Mouse (Mus musculus) cerebellum, adult 2 months (tissue): ENCODE data around the gene Col24a1. TPM values are rescaled to one million over a fixed set of nuclear protein-coding genes. Genes with fewer than 3 reads are reported as not detected.

ENCODE experiments used
- DNase-seq, 2 experiments: peaks; one replicate each; pipeline ENCODE4 v3.0.0; 2021
- H3K27ac ChIP-seq: fragments of 200-500 bp; 2 replicates; pipeline ENCODE4 v1.5.1; 2012; ENCODE audit warnings: low read length, control low read depth, inconsistent platforms; ENCODE audit not compliant: insufficient read depth
- H3K27me3 ChIP-seq: fragments of 200-500 bp; 2 replicates; pipeline ENCODE4 v1.6.1; 2012; ENCODE audit warnings: inconsistent platforms, mild to moderate bottlenecking, low read length, moderate library complexity; ENCODE audit not compliant: control insufficient read depth, insufficient read depth
- H3K4me1 ChIP-seq: fragments of 200-500 bp; 2 replicates; pipeline ENCODE4 v1.6.1; 2011; ENCODE audit warnings: low read length; ENCODE audit not compliant: control insufficient read depth, insufficient read depth
- H3K4me3 ChIP-seq: fragments of 200-500 bp; replicated peaks from 2 replicates; pipeline ENCODE3; 2011; ENCODE audit warnings: mild to moderate bottlenecking, low read depth, low read length, control low read depth; ENCODE audit not compliant: insufficient read depth
- CTCF ChIP-seq: fragments of 200-500 bp; IDR thresholded peaks from 2 replicates; pipeline ENCODE4 v1.5.1; 2011; ENCODE audit warnings: low read depth, mild to moderate bottlenecking, control low read depth, low read length, moderate library complexity, borderline replicate concordance; ENCODE audit not compliant: insufficient read depth
- POLR2A ChIP-seq: fragments of 200-500 bp; IDR thresholded peaks from 2 replicates; pipeline ENCODE4 v1.6.1; 2011; ENCODE audit warnings: low read length, control low read depth, borderline replicate concordance; ENCODE audit not compliant: insufficient read depth
- WGBS: fragments of 180-500 bp; shearing (Covaris S2); methylation state at CpG from one replicate; pipeline ENCODE4 v1.1.7; 2018; 5-methylcytosine and 5-hydroxymethylcytosine counted together
- polyA plus RNA-seq: library from polyadenylated mRNA; depleted of rRNA; stranded (reverse); fragments of >200 nt; gene quantifications from 2 replicates; pipeline ENCODE4 v1.2.3, GENCODE M21; 2012

Gene Col24a1
- polyA plus RNA-seq, 1 experiment, result 3.0 TPM

DNA sequence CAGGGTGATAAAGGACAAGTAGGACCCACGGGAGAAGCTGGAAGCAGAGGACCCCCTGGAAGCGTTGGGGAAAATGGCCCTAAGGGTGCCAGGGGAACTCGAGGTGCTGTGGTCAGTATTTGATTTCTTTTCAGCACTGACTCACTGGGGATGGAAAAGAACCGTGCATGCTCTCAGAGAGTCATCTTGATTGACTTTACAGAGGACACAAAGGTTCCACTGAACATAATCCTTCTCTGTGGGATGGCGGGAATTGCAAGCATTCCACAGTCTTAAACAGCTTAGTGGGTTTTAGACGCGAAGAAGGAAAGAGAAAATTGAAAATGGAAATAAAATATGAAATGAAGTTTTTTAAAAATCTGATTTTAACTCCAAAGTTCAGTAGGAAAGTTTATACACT, 181.9 kb downstream of the Col24a1 start:
- DNase-seq, result no peak
- Histone ChIP-seq H3K27ac (no peak overlapping the region), H3K27me3 (no peaks in the 10 kb centered on the region), H3K4me3 (no peak overlapping the region), H3K4me1 (no peaks in the 10 kb centered on the region)
- TF ChIP-seq CTCF (no peak), POLR2A (no peak)
- 65% methylated on average over 7 of the region's 7 CpGs for WGBS

- H3K4me3 ChIP-seq, result no peak overlapping the region
- 85% methylated on average over 3 of the region's 3 CpGs for WGBS
- DNase-seq, result no peak
- H3K27ac ChIP-seq, result no peak overlapping the region
- H3K4me1 ChIP-seq, result no peaks in the 10 kb centered on the region
- no peak for TF ChIP-seq POLR2A
- no peak for TF ChIP-seq CTCF
- H3K27me3 ChIP-seq, result no peaks in the 10 kb centered on the region
Observed at GRCm38 (mm10) chr3:145476634-145477033, 184.4 kb downstream of the Col24a1 start.

- no peak overlapping the region for H3K27ac ChIP-seq
- DNase-seq, result no peak
- 78% methylated on average over 11 of the region's 11 CpGs for WGBS
- TF ChIP-seq POLR2A, result no peak
- no peak for TF ChIP-seq CTCF
- H3K27me3 ChIP-seq, result no peaks in the 10 kb centered on the region
- no peaks in the 10 kb centered on the region for H3K4me1 ChIP-seq
- no peak overlapping the region for H3K4me3 ChIP-seq
Observed at GRCm38 (mm10) chr3:145477074-145477473, 184.8 kb downstream of the Col24a1 start.

- no peak for TF ChIP-seq POLR2A
- TF ChIP-seq CTCF, result no peak
- WGBS, result 52% methylated on average over 5 of the region's 5 CpGs
- H3K27ac ChIP-seq, result no peak overlapping the region
- H3K4me3 ChIP-seq, result no peak overlapping the region
- H3K27me3 ChIP-seq, result no peaks in the 10 kb centered on the region
- no peaks in the 10 kb centered on the region for H3K4me1 ChIP-seq
- no peak for DNase-seq
Observed at GRCm38 (mm10) chr3:145478446-145478845, 186.2 kb downstream of the Col24a1 start.

- no peak overlapping the region for H3K27ac ChIP-seq
- H3K4me1 ChIP-seq, result no peaks in the 10 kb centered on the region
- 74% methylated on average over 1 of the region's 1 CpGs for WGBS
- no peaks in the 10 kb centered on the region; the same call in 1 of the 2 replicates for H3K27me3 ChIP-seq
- no peak for DNase-seq
- H3K4me3 ChIP-seq, result no peak overlapping the region
- TF ChIP-seq POLR2A (no peak), CTCF (no peak)
Observed at GRCm38 (mm10) chr3:145490279-145490678, 198.0 kb downstream of the Col24a1 start.

- 64% methylated on average over 3 of the region's 3 CpGs for WGBS
Observed at GRCm38 (mm10) chr3:145491326-145491725, 199.1 kb downstream of the Col24a1 start.

DNA sequence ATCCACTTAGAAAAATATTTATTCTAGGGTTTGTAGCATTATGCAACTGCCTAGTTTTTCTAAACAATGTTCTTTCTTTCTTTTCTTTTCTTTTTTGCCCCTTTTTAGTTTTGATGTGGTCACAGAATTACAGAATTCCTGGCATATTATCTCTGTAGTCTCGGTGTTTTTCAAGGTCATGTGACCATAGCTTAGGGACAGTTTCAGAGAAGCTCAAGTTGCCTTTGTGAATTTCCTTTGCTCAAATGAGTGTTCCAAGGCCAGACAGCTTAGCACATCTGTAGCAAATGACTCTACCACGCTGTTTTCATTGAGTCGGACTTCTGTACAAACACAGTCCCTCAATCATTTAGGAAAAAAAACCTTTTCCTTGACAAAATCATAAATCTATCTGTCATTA, 205.9 kb downstream of the Col24a1 start:
- DNase-seq, result no peak
- Histone ChIP-seq H3K27me3 (no peaks in the 10 kb centered on the region; the same call in 1 of the 2 replicates), H3K27ac (no peak overlapping the region), H3K4me1 (no peaks in the 10 kb centered on the region), H3K4me3 (no peak overlapping the region)
- WGBS, result 79% methylated on average over 3 of the region's 3 CpGs
- TF ChIP-seq POLR2A (no peak), CTCF (no peak)

More at GRCm38 (mm10) chr3:145491326-145491725, 199.1 kb downstream of the Col24a1 start:
- no peak for DNase-seq
- TF ChIP-seq CTCF, result no peak
- no peak for TF ChIP-seq POLR2A
- H3K4me3 ChIP-seq, result no peak overlapping the region
- H3K4me1 ChIP-seq, result no peaks in the 10 kb centered on the region
- no peaks in the 10 kb centered on the region; the same call in 1 of the 2 replicates for H3K27me3 ChIP-seq
- no peak overlapping the region for H3K27ac ChIP-seq

GRCm38 (mm10) chr3:145498893-145499292, 206.6 kb downstream of the Col24a1 start:
- Histone ChIP-seq H3K27me3 (no peaks in the 10 kb centered on the region), H3K27ac (no peak overlapping the region), H3K4me1 (no peaks in the 10 kb centered on the region), H3K4me3 (no peak overlapping the region)
- DNase-seq, result no peak
- WGBS, result 62% methylated on average over 6 of the region's 6 CpGs
- TF ChIP-seq CTCF, result no peak
- no peak for TF ChIP-seq POLR2A

DNA sequence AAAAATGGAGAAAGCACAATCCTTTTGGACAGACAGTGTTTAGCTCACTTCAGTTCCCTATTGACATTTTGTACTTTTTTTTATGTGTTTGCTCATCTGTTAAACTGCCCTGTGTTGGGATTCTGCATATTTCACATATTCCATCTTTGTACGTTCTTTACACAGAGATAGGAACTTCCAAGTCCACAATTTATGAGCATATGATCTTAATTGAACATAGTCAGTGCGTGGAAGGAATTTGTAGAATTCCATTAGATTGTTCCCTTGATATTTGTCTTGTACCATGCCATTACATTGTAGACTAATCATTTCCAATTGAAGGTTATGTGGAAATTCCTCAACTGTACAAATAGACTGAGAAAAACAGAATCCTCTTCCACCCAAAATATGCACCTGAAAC, 212.6 kb downstream of the Col24a1 start:
- Histone ChIP-seq H3K27me3 (no peaks in the 10 kb centered on the region), H3K27ac (no peak overlapping the region), H3K4me3 (no peak overlapping the region), H3K4me1 (no peaks in the 10 kb centered on the region)
- TF ChIP-seq POLR2A, result no peak
- no peak for TF ChIP-seq CTCF
- DNase-seq, result no peak
- WGBS, result 82% methylated on average over 2 of the region's 2 CpGs
